Mouse (Mus musculus): ENCODE data around the gene Sobp.

Sobp gene

GRCm38 (mm10) chr10:43027006-43027405, 147.3 kb downstream of the Sobp start:
- DNase-seq = no peak

GRCm38 (mm10) chr10:43023454-43024194, 150.7 kb downstream of the Sobp start:
- no peak for DNase-seq

- no peak for DNase-seq
Measured at GRCm38 (mm10) chr10:43022190-43022761, 152.1 kb downstream of the Sobp start.

GRCm38 (mm10) chr10:43021512-43022116, 152.7 kb downstream of the Sobp start:
- DNase-seq = peak; percentile 42

- no peak for DNase-seq
Measured at GRCm38 (mm10) chr10:43021017-43021416, 153.3 kb downstream of the Sobp start.

- no peak for DNase-seq
Measured at GRCm38 (mm10) chr10:43014782-43015181, 159.5 kb downstream of the Sobp start.

- DNase-seq = no peak
Measured at GRCm38 (mm10) chr10:43014358-43014757, 160.0 kb downstream of the Sobp start.

GRCm38 (mm10) chr10:43008116-43008515, 166.2 kb downstream of the Sobp start:
- no peak for DNase-seq

GRCm38 (mm10) chr10:43006534-43006933, 167.8 kb downstream of the Sobp start:
- DNase-seq = no peak

- DNase-seq = no peak
Measured at GRCm38 (mm10) chr10:43005677-43006076, 168.7 kb downstream of the Sobp start.

- DNase-seq = no peak
Measured at GRCm38 (mm10) chr10:43005031-43005430, 169.3 kb downstream of the Sobp start.

GRCm38 (mm10) chr10:43004174-43004734, 170.1 kb downstream of the Sobp start:
- no peak for DNase-seq

GRCm38 (mm10) chr10:43003466-43003757, 170.9 kb downstream of the Sobp start:
- DNase-seq = no peak

GRCm38 (mm10) chr10:43002721-43003465, 171.4 kb downstream of the Sobp start:
- no peak for DNase-seq

GRCm38 (mm10) chr10:43002066-43002678, 172.2 kb downstream of the Sobp start:
- no peak for DNase-seq

- DNase-seq = no peak
Measured at GRCm38 (mm10) chr10:43001433-43001832, 172.9 kb downstream of the Sobp start.

- DNase-seq = no peak
Measured at GRCm38 (mm10) chr10:42999324-42999723, 175.0 kb downstream of the Sobp start.

GRCm38 (mm10) chr10:42997278-42997677, 177.1 kb downstream of the Sobp start:
- no peak for DNase-seq

GRCm38 (mm10) chr10:42995484-42995895, 178.8 kb downstream of the Sobp start:
- DNase-seq = no peak

GRCm38 (mm10) chr10:42994331-42994782, 180.0 kb downstream of the Sobp start:
- DNase-seq = no peak

- no peak for DNase-seq
Measured at GRCm38 (mm10) chr10:42991018-42991417, 183.3 kb downstream of the Sobp start.

- peak; percentile 59 for DNase-seq
Measured at GRCm38 (mm10) chr10:42989910-42990309, 184.4 kb downstream of the Sobp start.

GRCm38 (mm10) chr10:42988627-42989026, 185.7 kb downstream of the Sobp start:
- DNase-seq = no peak
